Mouse (Mus musculus): ENCODE data around the gene Xdh. TPM values are rescaled to one million over a fixed set of nuclear protein-coding genes. Genes with fewer than 3 reads are reported as not detected.

Xdh gene
- total and polyA plus RNA-seq, 2 experiments from 2014 or later: 2.3 to 20.4 TPM

DNA sequence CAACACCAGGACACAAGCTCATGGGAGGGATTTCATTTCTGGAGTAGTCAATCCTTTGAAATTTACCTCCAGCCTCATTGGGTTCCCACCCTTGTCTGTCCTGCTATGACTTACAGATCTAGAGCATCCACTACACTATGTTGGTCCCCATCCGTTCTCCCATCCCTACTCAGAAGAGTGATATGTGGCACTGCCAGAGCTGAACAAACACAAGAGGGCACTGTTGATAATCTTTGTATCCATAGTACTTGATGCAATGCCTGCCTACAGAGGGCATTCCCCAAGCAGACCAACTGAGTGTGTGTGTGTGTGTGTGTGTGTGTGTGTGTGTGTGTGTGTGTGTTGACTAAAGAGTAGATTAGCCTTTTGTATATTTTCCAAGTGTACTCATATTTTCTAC is 58.4 kb downstream of the Xdh start:
- DNase-seq (ENCODE audit: low spot score) (peak; percentile 28), ATAC-seq (ENCODE audit: insufficient read depth, low read depth) (no peak)
- Histone ChIP-seq H3K27ac (ENCODE audit: low read depth) (no peak overlapping the region), H3K27me3 (ENCODE audit: control insufficient read depth, insufficient read depth, low read length) (no peaks in the 10 kb centered on the region), H3K4me1 (ENCODE audit: control insufficient read depth, insufficient read depth) (no peaks in the 10 kb centered on the region), H3K9me3 (replicated peaks; ENCODE audit: control insufficient read depth, low read length) (no peaks in the 10 kb centered on the region), H3K4me2 (ENCODE audit: low read depth, low read length) (no peak overlapping the region), H3K4me3 (ENCODE audit: low read depth, low read length) (no peak overlapping the region), H3K9ac (replicated peaks; ENCODE audit: low read depth, low read length) (no peak overlapping the region), H3K36me3 (replicated peaks; ENCODE audit: control insufficient read depth, insufficient read depth, low read length) (no peaks in the 10 kb centered on the region)
- TF ChIP-seq CTCF (IDR thresholded peaks at IDR 0.05; ENCODE audit: low read depth) (peak; percentile 53), EP300 (IDR thresholded peaks at IDR 0.05; ENCODE audit: low read depth) (no peak)
- WGBS: 57% methylated on average over 1 of the region's 1 CpGs

DNA sequence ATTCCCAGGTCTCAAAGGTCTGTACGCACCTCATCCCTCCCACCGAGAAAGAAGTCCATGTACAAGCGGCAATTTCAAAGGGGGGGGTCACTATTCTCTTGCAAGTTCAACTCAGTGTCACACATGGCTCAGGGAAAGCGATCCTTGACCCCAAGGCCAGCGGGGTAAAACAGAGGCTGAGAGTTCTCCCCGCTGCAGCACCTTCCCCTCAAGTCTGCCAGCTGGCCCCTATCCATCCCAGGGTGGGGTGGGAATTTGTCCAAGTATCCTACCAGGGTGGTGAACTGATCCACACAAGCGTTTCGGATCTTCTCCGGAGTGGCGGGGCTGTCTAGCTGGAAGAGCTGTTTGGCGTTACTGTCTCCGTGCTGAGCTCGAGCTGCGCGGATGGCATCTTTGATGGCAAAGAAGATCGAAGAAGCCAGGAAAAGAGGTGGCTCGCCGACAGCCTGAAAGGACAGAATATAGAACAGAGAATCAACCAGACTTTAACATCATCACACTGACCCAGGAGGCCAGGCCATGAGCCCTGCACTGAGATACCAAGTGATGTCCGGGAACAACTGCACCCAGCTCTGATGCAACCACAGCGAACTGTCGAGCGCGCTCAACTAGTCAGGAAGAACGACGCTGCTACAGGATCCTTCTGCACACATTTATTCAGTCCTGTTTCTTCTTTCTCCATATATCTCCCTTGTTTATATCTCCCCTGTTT is 63.8 kb downstream of the Xdh start:
- Histone ChIP-seq H3K9ac (replicated peaks; ENCODE audit: low read depth, low read length) (no peak overlapping the region), H3K27me3 (ENCODE audit: control insufficient read depth, insufficient read depth, low read length) (0 out of 2 replicates have a peak, but pooled peaks cover 3% of the 10 kb centered on the region), H3K4me1 (ENCODE audit: control insufficient read depth, insufficient read depth) (peaks cover 6% of the 10 kb centered on the region; the same call in 1 of the 2 replicates), H3K36me3 (replicated peaks; ENCODE audit: control insufficient read depth, insufficient read depth, low read length) (no peaks in the 10 kb centered on the region), H3K9me3 (replicated peaks; ENCODE audit: control insufficient read depth, low read length) (no peaks in the 10 kb centered on the region), H3K4me3 (ENCODE audit: low read depth, low read length) (no peak overlapping the region), H3K27ac (ENCODE audit: low read depth) (no peak overlapping the region), H3K4me2 (ENCODE audit: low read depth, low read length) (no peak overlapping the region)
- TF ChIP-seq EP300 (IDR thresholded peaks at IDR 0.05; ENCODE audit: low read depth) (no peak), CTCF (IDR thresholded peaks at IDR 0.05; ENCODE audit: low read depth) (no peak)
- DNase-seq (ENCODE audit: low spot score) (no peak), ATAC-seq (ENCODE audit: insufficient read depth, low read depth) (no peak)
- 82% methylated on average over 25 of the region's 25 CpGs for WGBS

DNA sequence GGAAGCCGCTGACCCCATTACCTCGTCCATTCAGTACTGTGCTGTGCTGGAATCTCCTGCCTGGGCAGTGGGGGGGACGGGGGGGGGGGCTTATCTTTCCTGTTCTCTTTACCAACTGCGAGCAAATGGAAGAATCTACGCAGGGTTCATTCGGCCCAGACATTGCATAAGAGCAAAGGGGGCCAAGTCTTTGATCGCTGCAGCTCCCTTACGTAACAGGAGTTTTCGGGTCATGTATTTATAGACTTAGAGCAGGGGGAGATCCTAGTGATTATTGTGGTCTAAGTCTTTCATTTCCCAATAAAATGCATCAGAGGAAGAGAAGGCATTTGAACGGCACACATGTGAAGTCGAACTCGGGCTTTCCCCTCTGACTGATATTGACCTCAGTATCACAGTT is 66.7 kb downstream of the Xdh start:
- Histone ChIP-seq H3K4me3 (ENCODE audit: low read depth, low read length) (no peak overlapping the region), H3K9ac (replicated peaks; ENCODE audit: low read depth, low read length) (no peak overlapping the region), H3K4me2 (ENCODE audit: low read depth, low read length) (no peak overlapping the region), H3K4me1 (ENCODE audit: control insufficient read depth, insufficient read depth) (peaks cover 6% of the 10 kb centered on the region; the same call in 1 of the 2 replicates), H3K9me3 (replicated peaks; ENCODE audit: control insufficient read depth, low read length) (no peaks in the 10 kb centered on the region), H3K36me3 (replicated peaks; ENCODE audit: control insufficient read depth, insufficient read depth, low read length) (no peaks in the 10 kb centered on the region), H3K27ac (ENCODE audit: low read depth) (no peak overlapping the region), H3K27me3 (ENCODE audit: control insufficient read depth, insufficient read depth, low read length) (0 out of 2 replicates have a peak, but pooled peaks cover 3% of the 10 kb centered on the region)
- no peak for TF ChIP-seq CTCF (IDR thresholded peaks at IDR 0.05; ENCODE audit: low read depth)
- TF ChIP-seq EP300 (IDR thresholded peaks at IDR 0.05; ENCODE audit: low read depth): no peak
- no peak for ATAC-seq (ENCODE audit: insufficient read depth, low read depth)
- DNase-seq (ENCODE audit: low spot score): no peak
- WGBS: 71% methylated on average over 12 of the region's 12 CpGs

DNA sequence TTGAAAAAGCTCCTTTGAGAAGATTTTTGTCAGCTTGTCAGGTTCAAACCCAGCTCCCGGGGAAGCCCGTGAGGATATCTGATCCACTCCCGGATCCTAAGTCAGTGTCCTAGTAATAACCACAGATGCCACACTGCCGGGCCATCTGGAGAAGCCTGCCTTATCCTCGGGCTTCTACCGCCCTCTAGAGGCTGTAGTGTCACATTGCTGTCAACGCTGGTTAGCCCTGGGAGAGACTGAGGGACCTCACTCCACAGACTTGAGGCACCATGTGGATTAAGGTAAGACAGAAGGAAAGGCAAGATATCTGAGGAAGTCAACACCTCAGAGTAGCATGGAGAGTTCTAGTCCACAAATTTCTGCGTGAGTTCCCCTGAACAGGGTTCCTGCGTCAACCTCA is 67.8 kb downstream of the Xdh start:
- DNase-seq (ENCODE audit: low spot score) (peak; percentile 65), ATAC-seq (ENCODE audit: insufficient read depth, low read depth) (peak; percentile 73)
- Histone ChIP-seq H3K4me3 (ENCODE audit: low read depth, low read length) (no peak overlapping the region), H3K9me3 (replicated peaks; ENCODE audit: control insufficient read depth, low read length) (no peaks in the 10 kb centered on the region), H3K27me3 (ENCODE audit: control insufficient read depth, insufficient read depth, low read length) (0 out of 2 replicates have a peak, but pooled peaks cover 3% of the 10 kb centered on the region), H3K9ac (replicated peaks; ENCODE audit: low read depth, low read length) (no peak overlapping the region), H3K27ac (ENCODE audit: low read depth) (no peak overlapping the region), H3K4me2 (ENCODE audit: low read depth, low read length) (no peak overlapping the region), H3K4me1 (ENCODE audit: control insufficient read depth, insufficient read depth) (peaks cover 6% of the 10 kb centered on the region; the same call in 1 of the 2 replicates), H3K36me3 (replicated peaks; ENCODE audit: control insufficient read depth, insufficient read depth, low read length) (no peaks in the 10 kb centered on the region)
- TF ChIP-seq EP300 (IDR thresholded peaks at IDR 0.05; ENCODE audit: low read depth) (no peak), CTCF (IDR thresholded peaks at IDR 0.05; ENCODE audit: low read depth) (peak; percentile 93)
- 11% methylated on average over 9 of the region's 9 CpGs for WGBS

DNA sequence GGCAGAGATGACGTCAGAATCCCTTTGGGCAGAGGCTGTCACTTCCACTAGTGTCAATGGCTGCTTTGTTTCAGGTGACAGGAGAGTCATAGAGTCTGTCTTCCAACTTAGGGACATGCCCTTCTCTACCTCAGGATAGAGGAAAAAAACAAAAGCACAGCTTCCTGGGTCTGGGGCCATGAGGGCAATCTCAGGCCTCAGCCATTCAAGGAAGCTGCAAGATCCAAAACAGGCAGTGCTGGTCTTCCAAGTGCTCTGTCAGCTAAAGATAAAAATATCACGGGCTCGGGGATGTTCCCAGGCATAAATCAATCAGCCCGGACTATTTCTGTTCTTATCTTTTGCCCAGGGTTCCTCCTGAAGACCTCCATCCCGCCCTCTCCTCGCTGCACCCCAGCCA is 68.7 kb downstream of the Xdh start:
- DNase-seq (ENCODE audit: low spot score) (no peak), ATAC-seq (ENCODE audit: insufficient read depth, low read depth) (no peak)
- no peak overlapping the region for H3K9ac ChIP-seq (replicated peaks; ENCODE audit: low read depth, low read length)
- H3K4me3 ChIP-seq (ENCODE audit: low read depth, low read length): no peak overlapping the region
- WGBS: 14% methylated on average over 6 of the region's 6 CpGs
- no peak overlapping the region for H3K4me2 ChIP-seq (ENCODE audit: low read depth, low read length)
- H3K27me3 ChIP-seq (ENCODE audit: control insufficient read depth, insufficient read depth, low read length): 0 out of 2 replicates have a peak, but pooled peaks cover 3% of the 10 kb centered on the region
- no peaks in the 10 kb centered on the region for H3K36me3 ChIP-seq (replicated peaks; ENCODE audit: control insufficient read depth, insufficient read depth, low read length)
- TF ChIP-seq EP300 (IDR thresholded peaks at IDR 0.05; ENCODE audit: low read depth) (no peak), CTCF (IDR thresholded peaks at IDR 0.05; ENCODE audit: low read depth) (no peak)
- H3K27ac ChIP-seq (ENCODE audit: low read depth): no peak overlapping the region
- H3K9me3 ChIP-seq (replicated peaks; ENCODE audit: control insufficient read depth, low read length): no peaks in the 10 kb centered on the region
- H3K4me1 ChIP-seq (ENCODE audit: control insufficient read depth, insufficient read depth): peaks cover 6% of the 10 kb centered on the region; the same call in 1 of the 2 replicates

Measured in heart, postnatal 0 days (tissue).